Mouse (Mus musculus): ENCODE measurements around the gene Tnnt1. TPM values are rescaled to one million over a fixed set of nuclear protein-coding genes. Genes with fewer than 3 reads are reported as not detected.

Gene Tnnt1
- polyA plus RNA-seq (2016; fragmentation: Nextera tagmentation; extraction: Ambion mirVana), result 58.1 and 75.1 TPM in 2 replicates

GRCm38 (mm10) chr7:4516332-4517050, at the start of gene Tnnt1:
TSS of gene Tnnt1 (minus strand) at chr7:4516382.
- 0 out of 2 replicates have a peak, but pooled peaks have one; percentile 34 for ATAC-seq (ENCODE audit: low FRiP score, low read depth)
- Histone ChIP-seq H3K27ac (no peak within 1 kb of the TSS), H3K4me3 (no peak within 1 kb of the TSS), H3K27me3 (replicated peaks) (peaks cover 8% of the 10 kb centered on the region), H3K4me2 (replicated peaks) (no peak within 1 kb of the TSS), H3K9ac (no peak within 1 kb of the TSS), H3K9me3 (no peaks in the 10 kb centered on the region), H3K4me1 (peaks cover 10% of the 10 kb centered on the region), H3K36me3 (no peaks in the 10 kb centered on the region)
- WGBS, result 16% methylated on average over 4 of the region's 4 CpGs

- H3K9ac ChIP-seq, result no peak overlapping the region
- WGBS, result 96% methylated on average over 3 of the region's 3 CpGs
Measured at GRCm38 (mm10) chr7:4562660-4563059, 46.5 kb upstream of the Tnnt1 start.

GRCm38 (mm10) chr7:4557167-4557560, 41.0 kb upstream of the Tnnt1 start:
- Histone ChIP-seq H3K4me2 (replicated peaks) (0 out of 2 replicates have a peak overlapping the region, but pooled peaks have one; percentile 22), H3K27me3 (replicated peaks) (no peaks in the 10 kb centered on the region), H3K36me3 (no peaks in the 10 kb centered on the region), H3K27ac (no peak overlapping the region), H3K9ac (no peak overlapping the region), H3K9me3 (no peaks in the 10 kb centered on the region), H3K4me1 (no peaks in the 10 kb centered on the region), H3K4me3 (no peak overlapping the region)
- ATAC-seq (ENCODE audit: low FRiP score, low read depth), result peak; percentile 54
- WGBS, result 72% methylated on average over 6 of the region's 6 CpGs

More at GRCm38 (mm10) chr7:4562660-4563059, 46.5 kb upstream of the Tnnt1 start:
- Histone ChIP-seq H3K36me3 (no peaks in the 10 kb centered on the region), H3K27ac (no peak overlapping the region), H3K9me3 (no peaks in the 10 kb centered on the region), H3K4me3 (no peak overlapping the region), H3K4me2 (replicated peaks) (no peak overlapping the region), H3K27me3 (replicated peaks) (no peaks in the 10 kb centered on the region), H3K4me1 (no peaks in the 10 kb centered on the region)
- no peak for ATAC-seq (ENCODE audit: low FRiP score, low read depth)

- Histone ChIP-seq H3K4me3 (no peak overlapping the region), H3K9ac (no peak overlapping the region), H3K9me3 (no peaks in the 10 kb centered on the region), H3K36me3 (no peaks in the 10 kb centered on the region), H3K27ac (no peak overlapping the region), H3K27me3 (replicated peaks) (no peaks in the 10 kb centered on the region), H3K4me2 (replicated peaks) (0 out of 2 replicates have a peak overlapping the region, but pooled peaks have one; percentile 22), H3K4me1 (no peaks in the 10 kb centered on the region)
- peak; percentile 88 for ATAC-seq (ENCODE audit: low FRiP score, low read depth)
- 26% methylated on average over 15 of the region's 15 CpGs for WGBS
Measured at GRCm38 (mm10) chr7:4556256-4557166, 40.3 kb upstream of the Tnnt1 start.

GRCm38 (mm10) chr7:4547221-4547641, 31.0 kb upstream of the Tnnt1 start, which contains the start of gene Syt5:
TSS of gene Syt5 (minus strand) at chr7:4547541.
- peak within 1 kb of the TSS; percentile 57 for H3K9ac ChIP-seq
- H3K9me3 ChIP-seq, result no peaks in the 10 kb centered on the region
- H3K4me2 ChIP-seq (replicated peaks), result peak within 1 kb of the TSS; percentile 67
- WGBS, result 7% methylated on average over 33 of the region's 33 CpGs
- H3K4me1 ChIP-seq, result peaks cover 21% of the 10 kb centered on the region
- H3K27me3 ChIP-seq (replicated peaks), result peaks cover 6% of the 10 kb centered on the region; the same call in 1 of the 2 replicates
- peak within 1 kb of the TSS; percentile 26; the same call in 1 of the 2 replicates for H3K27ac ChIP-seq
- H3K36me3 ChIP-seq, result 0 out of 2 replicates have a peak, but pooled peaks cover 3% of the 10 kb centered on the region
- peak within 1 kb of the TSS; percentile 43 for H3K4me3 ChIP-seq
- ATAC-seq (ENCODE audit: low FRiP score, low read depth), result peak; percentile 72

- H3K27ac ChIP-seq, result peak overlapping the region; percentile 26; the same call in 1 of the 2 replicates
- peak overlapping the region; percentile 57 for H3K9ac ChIP-seq
- under 1% methylated on average over 26 of the region's 26 CpGs for WGBS
- peaks cover 3% of the 10 kb centered on the region; the same call in 1 of the 2 replicates for H3K36me3 ChIP-seq
- peaks cover 21% of the 10 kb centered on the region for H3K4me1 ChIP-seq
- H3K9me3 ChIP-seq, result no peaks in the 10 kb centered on the region
- peaks cover 6% of the 10 kb centered on the region; the same call in 1 of the 2 replicates for H3K27me3 ChIP-seq (replicated peaks)
- ATAC-seq (ENCODE audit: low FRiP score, low read depth), result peak; percentile 95
- H3K4me2 ChIP-seq (replicated peaks), result peak overlapping the region; percentile 67
- H3K4me3 ChIP-seq, result peak overlapping the region; percentile 43
Measured at GRCm38 (mm10) chr7:4546591-4547131, 30.5 kb upstream of the Tnnt1 start.

- H3K27me3 ChIP-seq (replicated peaks), result peaks cover 6% of the 10 kb centered on the region; the same call in 1 of the 2 replicates
- H3K4me1 ChIP-seq, result peaks cover 21% of the 10 kb centered on the region
- H3K4me2 ChIP-seq (replicated peaks), result peak overlapping the region; percentile 67
- no peaks in the 10 kb centered on the region for H3K9me3 ChIP-seq
- ATAC-seq (ENCODE audit: low FRiP score, low read depth), result peak; percentile 52
- 72% methylated on average over 15 of the region's 15 CpGs for WGBS
- H3K36me3 ChIP-seq, result peaks cover 6% of the 10 kb centered on the region; the same call in 1 of the 2 replicates
- peak overlapping the region; percentile 43 for H3K4me3 ChIP-seq
- peak overlapping the region; percentile 57; the same call in 1 of the 2 replicates for H3K9ac ChIP-seq
- H3K27ac ChIP-seq, result no peak overlapping the region
Measured at GRCm38 (mm10) chr7:4546050-4546449, 29.9 kb upstream of the Tnnt1 start.

- Histone ChIP-seq H3K9ac (no peak overlapping the region), H3K36me3 (peaks cover 10% of the 10 kb centered on the region), H3K4me2 (replicated peaks) (no peak overlapping the region), H3K27ac (no peak overlapping the region), H3K4me1 (peaks cover 16% of the 10 kb centered on the region), H3K27me3 (replicated peaks) (no peaks in the 10 kb centered on the region), H3K4me3 (no peak overlapping the region), H3K9me3 (no peaks in the 10 kb centered on the region)
- no peak for ATAC-seq (ENCODE audit: low FRiP score, low read depth)
- WGBS, result 39% methylated on average over 17 of the region's 17 CpGs
Measured at GRCm38 (mm10) chr7:4542013-4542412, 25.8 kb upstream of the Tnnt1 start.

- no peak for ATAC-seq (ENCODE audit: low FRiP score, low read depth)
- 66% methylated on average over 5 of the region's 5 CpGs for WGBS
- no peaks in the 10 kb centered on the region for H3K27me3 ChIP-seq (replicated peaks)
Measured at GRCm38 (mm10) chr7:4541344-4541743, 25.2 kb upstream of the Tnnt1 start.

GRCm38 (mm10) chr7:4539019-4539418, 22.8 kb upstream of the Tnnt1 start:
- ATAC-seq (ENCODE audit: low FRiP score, low read depth), result no peak
- Histone ChIP-seq H3K9me3 (no peaks in the 10 kb centered on the region), H3K27ac (no peak overlapping the region), H3K4me3 (no peak overlapping the region), H3K4me2 (replicated peaks) (no peak overlapping the region), H3K36me3 (peaks cover 10% of the 10 kb centered on the region), H3K27me3 (replicated peaks) (no peaks in the 10 kb centered on the region), H3K4me1 (no peaks in the 10 kb centered on the region), H3K9ac (no peak overlapping the region)
- WGBS, result 86% methylated on average over 2 of the region's 2 CpGs

More at GRCm38 (mm10) chr7:4541344-4541743, 25.2 kb upstream of the Tnnt1 start:
- no peak overlapping the region for H3K27ac ChIP-seq
- no peaks in the 10 kb centered on the region for H3K9me3 ChIP-seq
- no peak overlapping the region for H3K4me2 ChIP-seq (replicated peaks)
- H3K36me3 ChIP-seq, result peaks cover 10% of the 10 kb centered on the region
- H3K4me1 ChIP-seq, result peaks cover 10% of the 10 kb centered on the region
- H3K9ac ChIP-seq, result no peak overlapping the region
- no peak overlapping the region for H3K4me3 ChIP-seq

- H3K36me3 ChIP-seq, result peaks cover 6% of the 10 kb centered on the region
Measured at GRCm38 (mm10) chr7:4537181-4537580, 21.0 kb upstream of the Tnnt1 start.

More at GRCm38 (mm10) chr7:4537181-4537580, 21.0 kb upstream of the Tnnt1 start:
- 58% methylated on average over 4 of the region's 4 CpGs for WGBS
- H3K4me3 ChIP-seq, result no peak overlapping the region
- H3K27ac ChIP-seq, result no peak overlapping the region
- 0 out of 2 replicates have a peak, but pooled peaks cover 1% of the 10 kb centered on the region for H3K4me1 ChIP-seq
- H3K27me3 ChIP-seq (replicated peaks), result 0 out of 2 replicates have a peak, but pooled peaks cover under 1% of the 10 kb centered on the region
- no peak for ATAC-seq (ENCODE audit: low FRiP score, low read depth)
- H3K9ac ChIP-seq, result no peak overlapping the region
- no peak overlapping the region for H3K4me2 ChIP-seq (replicated peaks)
- H3K9me3 ChIP-seq, result no peaks in the 10 kb centered on the region
